Mouse (Mus musculus): ENCODE measurements at regions not wholly inside any gene's neighbourhood (a gene's known extent, or its start where the extent isn't known, plus 50 kb on each side); places are given as distances from the start of the nearest gene placed in this dataset.

DNA sequence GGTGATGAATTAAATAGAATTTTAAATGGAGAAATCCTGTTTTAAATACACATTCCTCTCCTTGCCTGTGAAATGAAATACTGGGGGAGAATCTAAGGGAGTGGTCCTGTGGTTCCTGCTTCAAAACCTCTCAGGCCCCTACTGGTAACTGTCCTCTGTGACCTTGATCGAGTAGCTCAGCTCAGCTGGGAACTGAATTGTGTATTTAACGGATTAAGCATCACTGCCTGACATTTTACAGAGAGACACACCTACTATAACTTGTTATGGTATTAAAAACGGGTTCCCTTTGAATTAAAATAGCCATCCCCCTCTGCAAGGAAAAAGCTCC lies 203.2 kb upstream of the Chl1 start:
- TF ChIP-seq CTCF (IDR thresholded peaks at IDR 0.05; ENCODE audit: control insufficient read depth, insufficient read depth, insufficient replicate concordance, low read depth, low read length) (no peak), POLR2A (IDR thresholded peaks at IDR 0.05; ENCODE audit: control insufficient read depth, low read depth, low read length) (no peak)
- Histone ChIP-seq H3K27me3 (ENCODE audit: control insufficient read depth, insufficient read depth, low read length) (no peaks in the 10 kb centered on the region), H3K27ac (ENCODE audit: control insufficient read depth, insufficient read depth, low read depth, low read length) (no peak overlapping the region), H3K4me3 (ENCODE audit: control insufficient read depth, low read depth, low read length) (no peak overlapping the region), H3K36me3 (ENCODE audit: control insufficient read depth, insufficient read depth, low read length) (no peaks in the 10 kb centered on the region), H3K4me1 (ENCODE audit: control insufficient read depth, insufficient read depth, low read length) (no peaks in the 10 kb centered on the region)

- H3K4me1 ChIP-seq (ENCODE audit: control insufficient read depth, insufficient read depth, low read length): no peaks in the 10 kb centered on the region
- H3K27me3 ChIP-seq (ENCODE audit: control insufficient read depth, insufficient read depth, low read length): no peaks in the 10 kb centered on the region
- TF ChIP-seq POLR2A (IDR thresholded peaks at IDR 0.05; ENCODE audit: control insufficient read depth, low read depth, low read length): no peak
- no peak for TF ChIP-seq CTCF (IDR thresholded peaks at IDR 0.05; ENCODE audit: control insufficient read depth, insufficient read depth, insufficient replicate concordance, low read depth, low read length)
- no peak overlapping the region for H3K27ac ChIP-seq (ENCODE audit: control insufficient read depth, insufficient read depth, low read depth, low read length)
- H3K4me3 ChIP-seq (ENCODE audit: control insufficient read depth, low read depth, low read length): no peak overlapping the region
- H3K36me3 ChIP-seq (ENCODE audit: control insufficient read depth, insufficient read depth, low read length): no peaks in the 10 kb centered on the region
These were observed 198.2 kb upstream of the Chl1 start for GRCm38 (mm10) chr6:103312149-103312548.

- no peaks in the 10 kb centered on the region for H3K36me3 ChIP-seq (ENCODE audit: control insufficient read depth, insufficient read depth, low read length)
- no peaks in the 10 kb centered on the region for H3K27me3 ChIP-seq (ENCODE audit: control insufficient read depth, insufficient read depth, low read length)
- no peaks in the 10 kb centered on the region for H3K4me1 ChIP-seq (ENCODE audit: control insufficient read depth, insufficient read depth, low read length)
- H3K27ac ChIP-seq (ENCODE audit: control insufficient read depth, insufficient read depth, low read depth, low read length): no peak overlapping the region
- no peak for TF ChIP-seq CTCF (IDR thresholded peaks at IDR 0.05; ENCODE audit: control insufficient read depth, insufficient read depth, insufficient replicate concordance, low read depth, low read length)
- no peak for TF ChIP-seq POLR2A (IDR thresholded peaks at IDR 0.05; ENCODE audit: control insufficient read depth, low read depth, low read length)
- H3K4me3 ChIP-seq (ENCODE audit: control insufficient read depth, low read depth, low read length): no peak overlapping the region
These were observed 197.5 kb upstream of the Chl1 start for GRCm38 (mm10) chr6:103312935-103313334.

- TF ChIP-seq CTCF (IDR thresholded peaks at IDR 0.05; ENCODE audit: control insufficient read depth, insufficient read depth, insufficient replicate concordance, low read depth, low read length) (no peak), POLR2A (IDR thresholded peaks at IDR 0.05; ENCODE audit: control insufficient read depth, low read depth, low read length) (no peak)
- H3K27ac ChIP-seq (ENCODE audit: control insufficient read depth, insufficient read depth, low read depth, low read length): 0 out of 2 replicates have a peak overlapping the region, but pooled peaks have one; percentile 1
- H3K36me3 ChIP-seq (ENCODE audit: control insufficient read depth, insufficient read depth, low read length): no peaks in the 10 kb centered on the region
- no peaks in the 10 kb centered on the region for H3K27me3 ChIP-seq (ENCODE audit: control insufficient read depth, insufficient read depth, low read length)
- no peak overlapping the region for H3K4me3 ChIP-seq (ENCODE audit: control insufficient read depth, low read depth, low read length)
- no peaks in the 10 kb centered on the region for H3K4me1 ChIP-seq (ENCODE audit: control insufficient read depth, insufficient read depth, low read length)
These were observed 192.3 kb upstream of the Chl1 start for GRCm38 (mm10) chr6:103318081-103318480.

- H3K36me3 ChIP-seq (ENCODE audit: control insufficient read depth, insufficient read depth, low read length): no peaks in the 10 kb centered on the region
- no peaks in the 10 kb centered on the region for H3K27me3 ChIP-seq (ENCODE audit: control insufficient read depth, insufficient read depth, low read length)
- H3K4me3 ChIP-seq (ENCODE audit: control insufficient read depth, low read depth, low read length): no peak overlapping the region
- H3K27ac ChIP-seq (ENCODE audit: control insufficient read depth, insufficient read depth, low read depth, low read length): no peak overlapping the region
- no peak for TF ChIP-seq POLR2A (IDR thresholded peaks at IDR 0.05; ENCODE audit: control insufficient read depth, low read depth, low read length)
- TF ChIP-seq CTCF (IDR thresholded peaks at IDR 0.05; ENCODE audit: control insufficient read depth, insufficient read depth, insufficient replicate concordance, low read depth, low read length): no peak
- no peaks in the 10 kb centered on the region for H3K4me1 ChIP-seq (ENCODE audit: control insufficient read depth, insufficient read depth, low read length)
These were observed 191.6 kb upstream of the Chl1 start for GRCm38 (mm10) chr6:103318677-103319359.

GRCm38 (mm10) chr6:103319964-103320363 lies 190.4 kb upstream of the Chl1 start:
- no peak overlapping the region for H3K27ac ChIP-seq (ENCODE audit: control insufficient read depth, insufficient read depth, low read depth, low read length)

DNA sequence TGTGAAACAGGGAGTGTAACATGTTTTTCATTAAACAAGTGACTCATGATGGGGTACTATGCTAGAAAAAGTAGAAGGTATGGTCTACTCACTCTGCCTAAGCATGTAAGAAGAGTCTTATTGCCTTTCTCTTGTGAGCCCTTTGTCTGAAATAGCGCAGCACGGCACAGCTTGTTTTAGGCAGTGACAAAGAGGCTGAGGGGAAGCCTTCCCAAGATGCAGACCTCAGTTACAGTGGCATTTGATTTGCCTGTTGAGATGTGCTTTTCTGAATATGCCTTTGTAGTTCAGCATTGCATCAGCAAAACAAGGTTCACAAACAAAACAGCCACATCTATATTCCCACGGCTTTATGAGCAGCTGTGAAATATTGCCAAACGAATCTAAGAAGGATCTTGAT lies 189.8 kb upstream of the Chl1 start:
- H3K4me3 ChIP-seq (ENCODE audit: control insufficient read depth, low read depth, low read length): no peak overlapping the region
- H3K36me3 ChIP-seq (ENCODE audit: control insufficient read depth, insufficient read depth, low read length): no peaks in the 10 kb centered on the region
- TF ChIP-seq POLR2A (IDR thresholded peaks at IDR 0.05; ENCODE audit: control insufficient read depth, low read depth, low read length) (no peak), CTCF (IDR thresholded peaks at IDR 0.05; ENCODE audit: control insufficient read depth, insufficient read depth, insufficient replicate concordance, low read depth, low read length) (no peak)
- H3K27ac ChIP-seq (ENCODE audit: control insufficient read depth, insufficient read depth, low read depth, low read length): no peak overlapping the region
- H3K4me1 ChIP-seq (ENCODE audit: control insufficient read depth, insufficient read depth, low read length): no peaks in the 10 kb centered on the region
- H3K27me3 ChIP-seq (ENCODE audit: control insufficient read depth, insufficient read depth, low read length): no peaks in the 10 kb centered on the region

More at GRCm38 (mm10) chr6:103319964-103320363, 190.4 kb upstream of the Chl1 start:
- no peaks in the 10 kb centered on the region for H3K36me3 ChIP-seq (ENCODE audit: control insufficient read depth, insufficient read depth, low read length)
- no peaks in the 10 kb centered on the region for H3K27me3 ChIP-seq (ENCODE audit: control insufficient read depth, insufficient read depth, low read length)
- H3K4me3 ChIP-seq (ENCODE audit: control insufficient read depth, low read depth, low read length): no peak overlapping the region
- no peaks in the 10 kb centered on the region for H3K4me1 ChIP-seq (ENCODE audit: control insufficient read depth, insufficient read depth, low read length)
- TF ChIP-seq CTCF (IDR thresholded peaks at IDR 0.05; ENCODE audit: control insufficient read depth, insufficient read depth, insufficient replicate concordance, low read depth, low read length) (no peak), POLR2A (IDR thresholded peaks at IDR 0.05; ENCODE audit: control insufficient read depth, low read depth, low read length) (no peak)

All from testis, adult 2 months (tissue).